ENCODE assay signal across 1 mouse cellular context in the genomic region with DNA sequence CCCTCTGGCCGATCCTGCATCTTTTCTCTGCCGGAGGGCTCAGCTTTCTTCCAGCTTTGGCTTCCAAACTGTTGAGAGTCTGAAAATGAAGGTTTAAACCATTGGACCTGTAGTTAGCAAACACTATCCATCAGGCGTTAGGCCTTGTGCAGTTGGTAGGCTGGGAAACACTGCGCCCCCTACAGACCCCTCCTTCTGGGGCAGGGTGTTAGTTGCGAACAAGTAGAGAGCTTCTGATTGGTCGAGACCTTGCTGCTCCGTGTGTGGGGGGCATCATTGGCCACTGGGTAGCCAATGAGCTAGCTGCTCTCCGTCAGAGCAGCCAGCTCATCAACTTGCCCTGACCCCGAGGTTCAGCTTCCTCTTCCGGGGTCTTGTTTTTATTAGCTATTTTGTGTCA.
A peak's percentile ranks its signal among the peaks of the same experiment; 100 is the strongest.
TF ChIP-seq lines count a peak whose summit lies in the region.

No protein-coding gene starts in this region.

TF ChIP-seq in MEL, 35 proteins besides CTCF, POLR2A, EP300 and RAD21:
- TF ChIP-seq ZKSCAN1 (IDR thresholded peaks at IDR 0.05; ENCODE audit: low read depth, low read length) (no peak), MAX (IDR thresholded peaks at IDR 0.05; ENCODE audit: low read length) (no peak), MYB (IDR thresholded peaks at IDR 0.05; ENCODE audit: low read depth, low read length) (no peak), MAZ (IDR thresholded peaks at IDR 0.05; ENCODE audit: low read depth, low read length) (peak; percentile 84), SIN3A (IDR thresholded peaks at IDR 0.05; ENCODE audit: low read length) (peak; percentile 72; the same call in 1 of the 2 replicates), UBTF (IDR thresholded peaks at IDR 0.05; ENCODE audit: borderline replicate concordance, insufficient read depth, low read depth, low read length) (no peak), CHD2 (IDR thresholded peaks at IDR 0.05; ENCODE audit: low read length) (peak; percentile 78), SMC3 (IDR thresholded peaks at IDR 0.05; ENCODE audit: low read depth, low read length) (peak; percentile 56), KAT2A (conservative IDR thresholded peaks at IDR 0.05; ENCODE audit: low read depth, low read length) (no peak; the same call in 1 of the 2 replicates), ELF1 (IDR thresholded peaks at IDR 0.05; ENCODE audit: low read depth, low read length) (peak; percentile 64), HCFC1 (IDR thresholded peaks at IDR 0.05; ENCODE audit: low read depth, low read length) (peak; percentile 90), POLR2AphosphoS2 (IDR thresholded peaks at IDR 0.05; ENCODE audit: low read length) (peak; percentile 54; the same call in 1 of the 2 replicates), JUND (IDR thresholded peaks at IDR 0.05; ENCODE audit: low read depth, low read length) (no peak), MYC (IDR thresholded peaks at IDR 0.05; ENCODE audit: low read depth, low read length) (peak; percentile 80), CHD1 (IDR thresholded peaks at IDR 0.05; ENCODE audit: low read depth, low read length) (0 out of 2 replicates have a peak, but pooled peaks have one; percentile 12), BHLHE40 (IDR thresholded peaks at IDR 0.05; ENCODE audit: borderline replicate concordance, low read depth, low read length) (0 out of 2 replicates have a peak, but pooled peaks have one; percentile 1), ZNF384 (IDR thresholded peaks at IDR 0.05; ENCODE audit: low read depth, low read length) (no peak), MAFK (IDR thresholded peaks at IDR 0.05; ENCODE audit: borderline replicate concordance, low read depth, low read length) (no peak), E2F4 (IDR thresholded peaks at IDR 0.05; ENCODE audit: borderline replicate concordance, low read depth, low read length) (no peak), USF2 (IDR thresholded peaks at IDR 0.05; ENCODE audit: borderline replicate concordance in 1 of 2, insufficient read depth in 1 of 2, low read depth in 1 of 2, low read length in 2 of 2) (no peak), RCOR1 (IDR thresholded peaks at IDR 0.05; ENCODE audit: low read depth, low read length) (no peak), TCF12 (IDR thresholded peaks at IDR 0.05; ENCODE audit: low read depth, low read length) (no peak), ZMIZ1 (IDR thresholded peaks at IDR 0.05; ENCODE audit: low read depth, low read length) (peak; percentile 89; the same call in 1 of the 2 replicates), ZC3H11A (IDR thresholded peaks at IDR 0.05; ENCODE audit: low read depth, low read length) (no peak), NRF1 (IDR thresholded peaks at IDR 0.05; ENCODE audit: insufficient read depth, low read depth, low read length, poor library complexity, severe bottlenecking) (0 out of 2 replicates have a peak, but pooled peaks have one; percentile 25), ETS1 (IDR thresholded peaks at IDR 0.05; ENCODE audit: low read depth, low read length) (no peak), GABPA (IDR thresholded peaks at IDR 0.05; ENCODE audit: low read depth, low read length) (no peak), TAL1 (IDR thresholded peaks at IDR 0.05; ENCODE audit: low read length) (no peak), POLR2AphosphoS5 (IDR thresholded peaks at IDR 0.05; ENCODE audit: borderline replicate concordance, low read depth, low read length) (no peak), USF1 (IDR thresholded peaks at IDR 0.05; ENCODE audit: low read depth, low read length) (no peak), MEF2A (IDR thresholded peaks at IDR 0.05; ENCODE audit: extremely low read depth, insufficient replicate concordance, low read depth, low read length, poor library complexity, severe bottlenecking) (no peak), TBP (IDR thresholded peaks at IDR 0.05; ENCODE audit: low read depth, low read length) (peak; percentile 90), NELFE (IDR thresholded peaks at IDR 0.05; ENCODE audit: low read depth, low read length) (peak; percentile 66), GATA1 (IDR thresholded peaks at IDR 0.05; ENCODE audit: low read depth, low read length) (no peak), MXI1 (IDR thresholded peaks at IDR 0.05; ENCODE audit: low read depth, low read length) (peak; percentile 40)
